Mouse (Mus musculus): ENCODE results near the gene Shisa9.

The Shisa9 gene

GRCm38 (mm10) chr16:12196841-12197240 lies 212.9 kb downstream of the Shisa9 start:
- DNase-seq (ENCODE audit: extremely low spot score, low spot score): no peak

GRCm38 (mm10) chr16:12197611-12198010 lies 213.7 kb downstream of the Shisa9 start:
- no peak for DNase-seq (ENCODE audit: extremely low spot score, low spot score)

GRCm38 (mm10) chr16:12201216-12201615 lies 217.3 kb downstream of the Shisa9 start:
- DNase-seq (ENCODE audit: extremely low spot score, low spot score): no peak

GRCm38 (mm10) chr16:12202151-12202550 lies 218.2 kb downstream of the Shisa9 start:
- DNase-seq (ENCODE audit: extremely low spot score, low spot score): no peak

- no peak for DNase-seq (ENCODE audit: extremely low spot score, low spot score)
These were observed 219.1 kb downstream of the Shisa9 start for GRCm38 (mm10) chr16:12203055-12203454.

GRCm38 (mm10) chr16:12204423-12204822 lies 220.5 kb downstream of the Shisa9 start:
- no peak for DNase-seq (ENCODE audit: extremely low spot score, low spot score)

GRCm38 (mm10) chr16:12206421-12206950 lies 222.6 kb downstream of the Shisa9 start:
- DNase-seq (ENCODE audit: extremely low spot score, low spot score): no peak

- DNase-seq (ENCODE audit: extremely low spot score, low spot score): no peak
These were observed 223.0 kb downstream of the Shisa9 start for GRCm38 (mm10) chr16:12206951-12207350.

GRCm38 (mm10) chr16:12209355-12209754 lies 225.4 kb downstream of the Shisa9 start:
- DNase-seq (ENCODE audit: extremely low spot score, low spot score): no peak

GRCm38 (mm10) chr16:12209819-12210218 lies 225.9 kb downstream of the Shisa9 start:
- no peak for DNase-seq (ENCODE audit: extremely low spot score, low spot score)

GRCm38 (mm10) chr16:12214018-12214417 lies 230.1 kb downstream of the Shisa9 start:
- DNase-seq (ENCODE audit: extremely low spot score, low spot score): no peak

- no peak for DNase-seq (ENCODE audit: extremely low spot score, low spot score)
These were observed 233.6 kb downstream of the Shisa9 start for GRCm38 (mm10) chr16:12217289-12218150.

GRCm38 (mm10) chr16:12218151-12218532 lies 234.2 kb downstream of the Shisa9 start:
- DNase-seq (ENCODE audit: extremely low spot score, low spot score): no peak

GRCm38 (mm10) chr16:12219821-12220220 lies 235.9 kb downstream of the Shisa9 start:
- no peak for DNase-seq (ENCODE audit: extremely low spot score, low spot score)

- DNase-seq (ENCODE audit: extremely low spot score, low spot score): no peak
These were observed 239.6 kb downstream of the Shisa9 start for GRCm38 (mm10) chr16:12223537-12223936.

GRCm38 (mm10) chr16:12226937-12227336 lies 243.0 kb downstream of the Shisa9 start:
- DNase-seq (ENCODE audit: extremely low spot score, low spot score): no peak

GRCm38 (mm10) chr16:12233288-12233687 lies 249.4 kb downstream of the Shisa9 start:
- DNase-seq (ENCODE audit: extremely low spot score, low spot score): no peak

- no peak for DNase-seq (ENCODE audit: extremely low spot score, low spot score)
These were observed 250.4 kb downstream of the Shisa9 start for GRCm38 (mm10) chr16:12234289-12234688.

GRCm38 (mm10) chr16:12238611-12239010 lies 254.7 kb downstream of the Shisa9 start:
- no peak for DNase-seq (ENCODE audit: extremely low spot score, low spot score)

GRCm38 (mm10) chr16:12259361-12259760 lies 275.4 kb downstream of the Shisa9 start:
- DNase-seq (ENCODE audit: extremely low spot score, low spot score): peak; percentile 3

GRCm38 (mm10) chr16:12265828-12266227 lies 281.9 kb downstream of the Shisa9 start:
- peak; percentile 1 for DNase-seq (ENCODE audit: extremely low spot score, low spot score)

GRCm38 (mm10) chr16:12300523-12300922 lies 316.6 kb downstream of the Shisa9 start:
- DNase-seq (ENCODE audit: extremely low spot score, low spot score): no peak

- DNase-seq (ENCODE audit: extremely low spot score, low spot score): no peak
These were observed 319.5 kb downstream of the Shisa9 start for GRCm38 (mm10) chr16:12303420-12303819.

Measured in neural tube, embryonic 10.5 days (tissue).